Mouse (Mus musculus): Measurements from ENCODE around the gene Casq2. TPM values are rescaled to one million over a fixed set of nuclear protein-coding genes. Genes with fewer than 3 reads are reported as not detected.

Casq2 gene
- polyA plus RNA-seq, 3 experiments from 2014 or later, result not detected

DNA sequence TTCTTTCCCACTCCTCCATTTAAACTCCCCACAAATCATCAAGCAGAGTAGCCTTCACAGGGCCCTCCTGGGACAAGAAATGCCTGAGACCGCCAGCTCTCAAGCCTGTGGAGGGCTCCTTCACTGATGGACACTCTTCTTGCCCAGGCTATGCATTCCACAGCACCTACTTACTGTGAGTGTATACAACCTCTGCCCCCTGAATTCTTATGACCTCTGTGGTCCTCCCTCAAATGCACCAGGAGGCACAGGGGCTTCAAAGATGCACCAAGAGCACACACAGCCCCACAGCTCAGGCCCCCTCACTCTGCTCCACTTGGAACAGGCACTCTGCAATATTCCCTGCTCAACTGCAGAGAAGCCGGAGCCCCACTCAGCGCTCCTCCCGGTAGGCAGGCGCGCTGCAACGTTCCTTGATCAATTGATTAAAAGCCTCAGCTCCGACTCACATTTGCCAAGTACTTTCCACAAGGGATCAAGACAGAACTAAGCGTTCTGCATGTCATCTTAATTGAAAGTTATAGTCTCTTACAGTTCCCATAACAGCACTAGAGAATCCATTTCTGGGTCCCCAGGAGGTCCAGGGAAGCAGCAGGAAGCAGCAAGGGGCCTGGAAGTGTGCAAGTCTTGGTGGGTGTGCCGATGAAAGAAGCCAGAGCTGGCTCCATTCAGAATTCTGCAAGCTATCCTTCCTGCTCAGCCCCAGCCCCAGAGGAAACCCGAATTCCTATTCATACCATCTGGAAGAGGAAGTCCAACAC lies 108.3 kb downstream of the Casq2 start:
- no peak for ATAC-seq

DNA sequence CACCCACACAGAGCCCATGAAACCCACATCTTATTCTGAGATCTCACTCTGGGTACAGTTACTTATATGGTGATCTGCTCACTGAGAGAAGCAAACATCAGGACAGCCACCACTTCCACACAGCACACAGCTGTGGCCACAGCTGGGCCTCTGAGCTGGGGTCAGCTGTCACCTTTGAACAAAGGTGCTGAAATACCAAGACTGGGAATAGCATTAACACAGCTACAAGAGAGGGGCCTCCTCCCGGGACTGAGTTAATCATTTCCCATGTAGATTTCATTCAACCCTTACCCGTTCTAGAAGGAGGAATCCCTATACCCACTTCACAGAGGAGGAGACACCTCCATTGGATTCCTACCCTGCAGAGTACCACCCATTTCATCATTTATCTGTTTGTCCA lies 109.5 kb downstream of the Casq2 start:
- no peak for ATAC-seq

Other genes starting within 250 kb of the Casq2 start
- under 1 TPM in 1 of 3 experiments, not detected in 2; 0.21 TPM for gene Mab21l3, start 237.5 kb upstream of the Casq2 start, polyA plus RNA-seq (2017; shearing (Covaris generic))
- gene Slc22a15, start 162.0 kb upstream of the Casq2 start, polyA plus RNA-seq (2017; shearing (Covaris generic)), result 10 to 100 TPM; 10.2 to 18.0 (median 11.1) TPM
- not detected for gene Nhlh2, start 76.3 kb upstream of the Casq2 start, polyA plus RNA-seq (2017; shearing (Covaris generic))
- gene Vangl1, start 118.3 kb downstream of the Casq2 start, polyA plus RNA-seq (2017; shearing (Covaris generic)), result under 1 TPM; 0.16 to 0.31 (median 0.17) TPM